Mouse (Mus musculus): Measurements from ENCODE around the gene Hprt.
"Not testable (repeated sequence)": the region's sequence is repeated elsewhere in the genome, so short reads cannot be mapped to it uniquely, and the experiment has no call there.

DNA sequence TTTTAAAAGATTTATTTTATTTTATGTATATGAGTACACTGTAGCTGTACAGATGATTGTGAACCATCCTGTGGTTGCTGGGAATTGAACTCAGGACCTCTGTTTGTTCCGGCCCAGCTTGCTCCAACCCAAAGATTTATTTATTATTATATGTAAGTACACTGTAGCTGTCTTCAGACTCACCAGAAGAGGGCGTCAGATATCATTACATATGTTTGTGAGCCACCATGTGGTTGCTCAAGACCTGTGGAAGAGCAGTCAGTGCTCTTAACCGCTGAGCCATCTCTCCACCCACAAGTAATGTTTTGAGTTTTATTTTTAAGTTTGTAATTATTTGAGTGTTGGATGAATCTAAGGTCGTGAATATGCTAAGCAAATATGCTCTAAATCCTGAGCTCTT, 16.9 kb downstream of the Hprt start:
- TF ChIP-seq CTCF (IDR thresholded peaks at IDR 0.05; ENCODE audit: borderline replicate concordance, extremely low read depth, insufficient read depth, insufficient read length); POLR2A (IDR thresholded peaks at IDR 0.05; ENCODE audit: borderline replicate concordance, extremely low read depth, insufficient read depth, insufficient read length, poor library complexity, severe bottlenecking): not testable (repeated sequence)

All from brain, embryonic 14.5 days (tissue).